Mouse (Mus musculus) monocyte, adult 59 days (primary cell): ENCODE results near the gene Epb41. TPM values are rescaled to one million over a fixed set of nuclear protein-coding genes. Genes with fewer than 3 reads are reported as not detected.

Experiments
- total RNA-seq, 2 experiments: library from RNA; stranded (reverse); gene quantifications; one replicate each; pipeline ENCODE4 v1.2.4; 2023

The Epb41 gene
- total RNA-seq = 10 to 100 TPM; 81.5 to 88.9 TPM

GRCm38 (mm10) chr4:132074933-132075769, at the start of gene Epb41:
TSS of gene Epb41 (minus strand) at chr4:132075321.

GRCm38 (mm10) chr4:132074077-132074932, 816 bp downstream of the Epb41 start, which contains the start of gene Gm10300:
TSS of gene Gm10300 (plus strand) at chr4:132074697.

GRCm38 (mm10) chr4:131921461-131922346, 153.4 kb downstream of the Epb41 start, which contains the start of gene Tmem200b:
TSS of gene Tmem200b (plus strand) at chr4:131921771.

Other genes starting within 250 kb of the Epb41 start
- gene Ptpru, start 237.0 kb downstream of the Epb41 start, total RNA-seq = under 1 TPM; 0.30 to 0.76 TPM
- 10 to 100 TPM; 13.5 to 13.6 TPM for gene Mecr, start 231.9 kb downstream of the Epb41 start, total RNA-seq
- gene Srsf4, start 201.7 kb downstream of the Epb41 start, total RNA-seq = 10 to 100 TPM; 67.6 to 75.8 TPM
- under 1 TPM in 1 of 2 experiments, not detected in 1; 0.39 TPM for gene Tmem200b, start 153.6 kb downstream of the Epb41 start, total RNA-seq
- 1 to 10 TPM in 1 of 2 experiments, under 1 TPM in 1; 0.76 to 1.1 TPM for gene Gm10300, start 624 bp downstream of the Epb41 start, total RNA-seq
- not detected for gene Oprd1, start 69.2 kb upstream of the Epb41 start, total RNA-seq
- gene Ythdf2, start 137.0 kb upstream of the Epb41 start, total RNA-seq = 10 to 100 TPM; 62.6 to 62.9 TPM
- gene Gmeb1, start 186.3 kb upstream of the Epb41 start, total RNA-seq = 10 to 100 TPM; 28.9 TPM
- 10 to 100 TPM; 26.9 to 28.2 TPM for gene Taf12, start 199.1 kb upstream of the Epb41 start, total RNA-seq
- gene Rab42, start 228.1 kb upstream of the Epb41 start, total RNA-seq = 1 to 10 TPM in 1 of 2 experiments, not detected in 1; 1.2 TPM